Mouse (Mus musculus) neural tube, embryonic 13.5 days (tissue): ENCODE measurements around the gene Lamp1. TPM values are rescaled to one million over a fixed set of nuclear protein-coding genes. Genes with fewer than 3 reads are reported as not detected.

Experiments used
- ATAC-seq: fragments of 200-750 bp; cut with Nextera tagmentation; 2 replicates; pipeline ENCODE4 v1.8.0; 2017; ENCODE audit warnings: low read depth, mild to moderate bottlenecking, moderate TSS enrichment, moderate library complexity
- H3K27ac ChIP-seq: fragments of 300-500 bp; sonication (generic); replicated peaks from 2 replicates; pipeline ENCODE4 v1.5.1; 2015; ENCODE audit warnings: moderate library complexity, mild to moderate bottlenecking, inconsistent platforms
- H3K27me3 ChIP-seq: fragments of 300-500 bp; sonication (generic); 2 replicates; pipeline ENCODE4 v1.6.1; 2015; ENCODE audit warnings: mild to moderate bottlenecking, inconsistent platforms
- H3K36me3 ChIP-seq: fragments of 300-500 bp; sonication (generic); 2 replicates; pipeline ENCODE4 v1.6.1; 2015; ENCODE audit warnings: mild to moderate bottlenecking, inconsistent platforms
- H3K4me1 ChIP-seq: fragments of 300-500 bp; sonication (generic); replicated peaks from 2 replicates; pipeline ENCODE4 v1.6.1; 2015; ENCODE audit warnings: inconsistent platforms
- H3K4me2 ChIP-seq: fragments of 300-500 bp; sonication (generic); 2 replicates; pipeline ENCODE4 v1.6.1; 2015; ENCODE audit warnings: inconsistent platforms, mild to moderate bottlenecking, moderate library complexity
- H3K4me3 ChIP-seq: fragments of 300-500 bp; sonication (generic); 2 replicates; pipeline ENCODE4 v1.5.1; 2015; ENCODE audit warnings: mild to moderate bottlenecking, inconsistent platforms
- H3K9ac ChIP-seq: fragments of 300-500 bp; sonication (generic); 2 replicates; pipeline ENCODE4 v1.6.1; 2015; ENCODE audit warnings: moderate library complexity, mild to moderate bottlenecking, inconsistent platforms
- H3K9me3 ChIP-seq: fragments of 300-500 bp; sonication (generic); 2 replicates; pipeline ENCODE4 v1.6.1; 2016; ENCODE audit warnings: inconsistent platforms
- WGBS: fragments of 180-500 bp; shearing (Covaris S2); methylation state at CpG from one replicate; pipeline ENCODE4 v1.1.7; 2015; 5-methylcytosine and 5-hydroxymethylcytosine counted together
- polyA plus RNA-seq: library from polyadenylated mRNA; unstranded; fragments of >200 nt; fragmentation: Nextera tagmentation; extraction: Ambion mirVana; gene quantifications from 2 replicates; pipeline ENCODE4 v1.2.1, GENCODE M21; 2015

Lamp1 gene
- polyA plus RNA-seq, 1 experiment from 2014 or later = 281 TPM

DNA sequence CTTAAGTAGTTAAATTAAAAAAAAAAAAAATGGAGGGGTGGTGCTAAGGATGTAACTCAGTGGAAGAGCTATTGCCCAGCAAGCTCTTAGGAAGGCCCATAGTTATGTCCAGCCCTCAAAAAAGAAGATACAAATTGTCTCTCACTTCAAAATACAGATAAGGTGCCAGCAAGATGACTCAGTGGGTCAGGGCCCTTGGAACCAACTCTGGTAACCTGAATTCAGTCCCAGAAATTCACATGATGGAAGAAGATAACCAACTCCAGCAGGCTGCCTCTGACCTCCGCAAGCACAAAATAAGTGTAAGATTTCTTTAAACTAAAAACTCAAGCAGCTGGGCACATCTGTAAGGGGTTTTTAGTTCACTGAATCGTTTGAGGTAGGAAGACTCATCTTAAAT, 10.5 kb upstream of the Lamp1 start:
- Histone ChIP-seq H3K27ac (no peak overlapping the region), H3K4me3 (no peak overlapping the region), H3K4me2 (no peak overlapping the region), H3K27me3 (no peaks in the 10 kb centered on the region), H3K9ac (no peak overlapping the region), H3K9me3 (no peaks in the 10 kb centered on the region), H3K4me1 (no peaks in the 10 kb centered on the region), H3K36me3 (peaks cover 62% of the 10 kb centered on the region)
- ATAC-seq = no peak
- 92% methylated on average over 2 of the region's 2 CpGs for WGBS

DNA sequence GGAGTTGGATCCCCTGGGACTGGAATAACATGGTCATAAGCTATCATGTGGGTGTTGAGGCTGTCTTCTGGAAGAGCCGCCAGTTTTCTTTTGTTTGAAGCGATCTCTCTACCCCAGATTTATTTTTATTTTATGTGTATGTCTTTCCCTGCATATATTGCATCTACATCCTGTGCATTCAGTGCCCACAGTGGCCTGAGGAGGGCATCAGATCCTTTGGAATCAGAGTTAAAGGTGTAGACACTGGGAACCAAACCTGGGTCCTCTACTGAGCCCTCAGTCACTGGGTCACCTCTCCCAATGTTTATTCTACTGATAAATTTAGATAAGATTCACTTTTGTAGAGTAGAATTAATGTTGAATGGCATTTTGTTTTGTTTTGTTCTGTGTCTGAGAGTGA, 9.7 kb upstream of the Lamp1 start:
- H3K4me3 ChIP-seq = no peak overlapping the region
- no peaks in the 10 kb centered on the region for H3K9me3 ChIP-seq
- no peak for ATAC-seq
- no peaks in the 10 kb centered on the region for H3K27me3 ChIP-seq
- no peak overlapping the region for H3K27ac ChIP-seq
- 96% methylated on average over 2 of the region's 2 CpGs for WGBS
- peaks cover 59% of the 10 kb centered on the region for H3K36me3 ChIP-seq
- no peaks in the 10 kb centered on the region for H3K4me1 ChIP-seq
- H3K9ac ChIP-seq = no peak overlapping the region
- H3K4me2 ChIP-seq = no peak overlapping the region

DNA sequence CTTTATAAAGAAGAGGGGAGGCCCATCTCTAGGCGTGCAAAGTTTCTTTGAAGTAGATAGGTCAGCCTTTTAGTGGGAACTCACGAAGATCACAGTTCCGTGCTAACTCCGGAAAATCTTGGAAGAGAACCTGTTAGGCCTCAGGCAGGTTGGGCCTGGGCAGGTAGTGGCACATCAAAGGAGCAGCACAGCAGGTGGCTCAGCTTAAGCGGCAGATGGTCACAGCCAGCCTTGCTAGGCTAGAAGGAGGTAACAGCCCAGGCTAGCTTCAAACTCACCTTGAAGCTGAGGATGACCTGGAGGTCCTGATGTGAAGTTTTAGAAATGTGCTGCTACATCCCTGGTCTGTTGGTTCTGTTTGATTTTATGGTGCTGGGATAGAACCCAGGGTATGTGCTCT, 9.1 kb upstream of the Lamp1 start:
- H3K36me3 ChIP-seq = peaks cover 53% of the 10 kb centered on the region
- no peaks in the 10 kb centered on the region for H3K27me3 ChIP-seq
- H3K4me3 ChIP-seq = no peak overlapping the region
- H3K9ac ChIP-seq = no peak overlapping the region
- WGBS = 58% methylated on average over 5 of the region's 5 CpGs
- ATAC-seq = no peak
- no peaks in the 10 kb centered on the region for H3K4me1 ChIP-seq
- H3K27ac ChIP-seq = no peak overlapping the region
- H3K9me3 ChIP-seq = no peaks in the 10 kb centered on the region
- H3K4me2 ChIP-seq = no peak overlapping the region

DNA sequence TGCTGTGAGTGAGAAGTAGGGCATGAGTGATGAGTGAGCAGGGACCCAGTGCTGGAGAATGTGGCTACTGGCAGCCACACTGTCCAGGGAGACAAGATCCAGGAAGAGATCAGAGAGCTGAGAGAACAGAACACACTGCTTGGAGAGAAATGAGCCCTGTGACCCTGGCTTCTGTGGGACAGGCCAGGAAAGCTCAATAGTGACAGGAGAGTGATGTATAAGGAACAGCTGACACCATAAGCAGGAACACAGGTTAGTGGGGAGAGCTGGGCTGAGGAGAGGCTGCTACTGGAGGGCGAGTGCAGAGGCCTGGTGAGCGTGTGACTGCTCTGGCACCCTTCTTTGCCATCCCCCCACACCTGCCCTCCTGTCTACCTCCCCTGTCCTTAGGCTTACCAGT, 8.0 kb upstream of the Lamp1 start:
- Histone ChIP-seq H3K36me3 (peaks cover 43% of the 10 kb centered on the region), H3K4me1 (no peaks in the 10 kb centered on the region), H3K4me3 (no peak overlapping the region), H3K27me3 (no peaks in the 10 kb centered on the region), H3K9me3 (no peaks in the 10 kb centered on the region), H3K4me2 (no peak overlapping the region), H3K27ac (no peak overlapping the region), H3K9ac (no peak overlapping the region)
- WGBS = 88% methylated on average over 2 of the region's 2 CpGs
- no peak for ATAC-seq

DNA sequence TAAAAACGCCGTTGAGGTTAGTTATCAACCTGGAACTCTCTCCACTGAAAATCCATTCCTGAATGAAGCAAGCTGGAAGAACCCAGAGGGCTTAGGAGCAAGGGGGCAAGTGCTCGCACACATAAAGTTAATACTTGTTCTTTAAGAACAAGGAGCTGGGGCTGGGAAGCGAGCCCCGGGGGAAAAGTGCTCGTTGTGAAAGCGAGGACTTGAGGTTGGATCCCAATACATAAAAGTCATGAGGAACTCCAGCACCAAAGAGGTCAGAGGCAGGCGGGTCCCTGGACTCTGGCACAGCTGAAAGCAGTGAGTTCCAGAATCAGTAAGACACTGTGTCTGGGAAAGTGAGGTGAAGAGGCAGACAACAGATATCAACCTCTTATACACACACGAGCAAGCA, 4.9 kb upstream of the Lamp1 start:
- no peak overlapping the region for H3K4me3 ChIP-seq
- H3K36me3 ChIP-seq = peaks cover 14% of the 10 kb centered on the region
- H3K27me3 ChIP-seq = no peaks in the 10 kb centered on the region
- H3K4me1 ChIP-seq = peaks cover 5% of the 10 kb centered on the region
- ATAC-seq = no peak
- H3K9me3 ChIP-seq = no peaks in the 10 kb centered on the region
- H3K27ac ChIP-seq = no peak overlapping the region
- H3K4me2 ChIP-seq = no peak overlapping the region
- WGBS = 81% methylated on average over 9 of the region's 9 CpGs
- H3K9ac ChIP-seq = no peak overlapping the region

GRCm38 (mm10) chr8:13155358-13155757, 3.6 kb upstream of the Lamp1 start:
- Histone ChIP-seq H3K9me3 (no peaks in the 10 kb centered on the region), H3K4me1 (peaks cover 13% of the 10 kb centered on the region), H3K9ac (no peak overlapping the region), H3K27ac (no peak overlapping the region), H3K4me2 (no peak overlapping the region), H3K36me3 (peaks cover 5% of the 10 kb centered on the region; the same call in 1 of the 2 replicates), H3K4me3 (no peak overlapping the region), H3K27me3 (no peaks in the 10 kb centered on the region)
- WGBS = 73% methylated on average over 9 of the region's 9 CpGs
- ATAC-seq = no peak

DNA sequence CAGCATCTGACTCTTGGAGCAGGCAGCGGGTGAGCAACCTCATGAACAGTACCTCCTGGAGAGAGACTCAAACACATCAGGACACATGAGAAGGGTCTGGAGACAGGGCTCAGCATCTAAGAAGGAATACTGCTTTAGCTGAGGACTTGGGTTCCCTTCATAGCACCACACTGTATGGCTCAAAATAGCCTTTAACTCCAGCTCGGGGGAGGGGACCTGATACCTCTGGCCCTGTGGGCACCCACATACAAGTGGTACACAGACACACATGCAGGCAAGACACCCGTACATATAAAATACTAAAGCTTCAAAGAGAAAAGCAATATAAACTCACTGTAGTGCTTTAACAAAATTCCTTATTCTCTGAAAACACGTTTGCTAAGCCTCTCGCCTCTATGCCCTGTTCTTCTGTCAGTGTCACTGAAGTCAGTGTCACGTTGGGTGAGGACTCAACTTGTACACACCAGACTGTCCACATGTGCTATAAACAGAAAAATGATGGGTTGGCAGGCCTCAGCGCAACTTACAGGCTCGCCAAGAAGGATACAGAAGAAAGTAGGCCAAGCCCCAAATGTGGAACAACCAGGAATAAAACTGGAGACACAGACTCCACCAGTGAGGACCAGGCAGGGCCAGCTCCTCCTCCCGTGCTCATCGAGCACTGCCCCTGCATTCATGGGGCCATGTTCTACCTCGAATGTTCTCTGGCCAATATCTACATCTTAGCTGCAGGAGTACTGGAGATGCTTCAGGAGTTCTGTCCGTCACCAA, 2.4 kb upstream of the Lamp1 start:
- no peaks in the 10 kb centered on the region for H3K27me3 ChIP-seq
- H3K9me3 ChIP-seq = no peaks in the 10 kb centered on the region
- no peak overlapping the region for H3K9ac ChIP-seq
- H3K4me1 ChIP-seq = peaks cover 24% of the 10 kb centered on the region
- 75% methylated on average over 12 of the region's 12 CpGs for WGBS
- H3K4me3 ChIP-seq = no peak overlapping the region
- peaks cover 5% of the 10 kb centered on the region; the same call in 1 of the 2 replicates for H3K36me3 ChIP-seq
- no peak overlapping the region for H3K4me2 ChIP-seq
- H3K27ac ChIP-seq = no peak overlapping the region
- no peak for ATAC-seq

- H3K4me2 ChIP-seq = peak overlapping the region; percentile 95
- peak overlapping the region; percentile 100 for H3K4me3 ChIP-seq
- no peaks in the 10 kb centered on the region for H3K36me3 ChIP-seq
- WGBS = 2% methylated on average over 37 of the region's 49 CpGs
- H3K27me3 ChIP-seq = no peaks in the 10 kb centered on the region
- no peaks in the 10 kb centered on the region for H3K9me3 ChIP-seq
- peaks cover 36% of the 10 kb centered on the region for H3K4me1 ChIP-seq
- peak overlapping the region; percentile 99 for H3K9ac ChIP-seq
- H3K27ac ChIP-seq = peak overlapping the region; percentile 76
- ATAC-seq = peak; percentile 61
Measured at GRCm38 (mm10) chr8:13159377-13159881, 468 bp downstream of the Lamp1 start.

GRCm38 (mm10) chr8:13160691-13161090, 1.7 kb downstream of the Lamp1 start:
- Histone ChIP-seq H3K9ac (peak overlapping the region; percentile 99), H3K9me3 (no peaks in the 10 kb centered on the region), H3K36me3 (no peaks in the 10 kb centered on the region), H3K4me3 (peak overlapping the region; percentile 100), H3K27me3 (no peaks in the 10 kb centered on the region), H3K4me1 (peaks cover 36% of the 10 kb centered on the region), H3K27ac (no peak overlapping the region), H3K4me2 (peak overlapping the region; percentile 95)
- WGBS = 85% methylated on average over 3 of the region's 3 CpGs
- no peak for ATAC-seq

GRCm38 (mm10) chr8:13162098-13162497, 3.1 kb downstream of the Lamp1 start:
- H3K36me3 ChIP-seq = peaks cover 6% of the 10 kb centered on the region
- no peak overlapping the region for H3K4me3 ChIP-seq
- 82% methylated on average over 6 of the region's 6 CpGs for WGBS
- H3K4me2 ChIP-seq = no peak overlapping the region
- ATAC-seq = no peak
- H3K27ac ChIP-seq = no peak overlapping the region
- H3K9ac ChIP-seq = peak overlapping the region; percentile 26; the same call in 1 of the 2 replicates
- no peaks in the 10 kb centered on the region for H3K27me3 ChIP-seq
- H3K9me3 ChIP-seq = no peaks in the 10 kb centered on the region
- H3K4me1 ChIP-seq = peaks cover 36% of the 10 kb centered on the region

GRCm38 (mm10) chr8:13163563-13163962, 4.6 kb downstream of the Lamp1 start:
- Histone ChIP-seq H3K4me3 (no peak overlapping the region), H3K27me3 (no peaks in the 10 kb centered on the region), H3K9me3 (no peaks in the 10 kb centered on the region), H3K36me3 (peaks cover 20% of the 10 kb centered on the region), H3K4me2 (no peak overlapping the region), H3K9ac (no peak overlapping the region), H3K27ac (no peak overlapping the region), H3K4me1 (peaks cover 33% of the 10 kb centered on the region)
- ATAC-seq = no peak
- 95% methylated on average over 1 of the region's 1 CpGs for WGBS

DNA sequence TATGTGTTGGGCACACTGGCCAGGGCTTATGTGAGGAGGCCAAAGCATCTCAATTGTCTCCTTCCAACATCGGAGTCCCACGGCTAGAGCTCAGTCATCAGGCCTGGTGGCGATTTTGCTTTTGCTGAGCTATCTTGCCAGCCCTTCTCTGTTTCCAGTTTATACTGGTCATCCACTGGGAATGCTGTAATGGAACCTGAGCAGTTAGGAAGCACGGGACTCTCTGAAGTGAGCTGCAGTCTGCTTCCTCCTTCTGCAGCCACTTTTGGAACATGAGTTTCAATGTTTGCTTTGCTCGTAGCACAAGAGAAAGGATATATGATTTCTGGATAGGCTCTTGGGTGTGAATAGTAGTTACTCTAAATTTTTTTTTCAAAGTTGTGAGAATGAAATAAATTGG, 5.4 kb downstream of the Lamp1 start:
- peaks cover 31% of the 10 kb centered on the region for H3K4me1 ChIP-seq
- H3K9ac ChIP-seq = no peak overlapping the region
- H3K9me3 ChIP-seq = no peaks in the 10 kb centered on the region
- H3K4me2 ChIP-seq = no peak overlapping the region
- H3K27me3 ChIP-seq = no peaks in the 10 kb centered on the region
- no peak for ATAC-seq
- peaks cover 28% of the 10 kb centered on the region for H3K36me3 ChIP-seq
- WGBS = 82% methylated on average over 5 of the region's 5 CpGs
- no peak overlapping the region for H3K4me3 ChIP-seq
- H3K27ac ChIP-seq = no peak overlapping the region

GRCm38 (mm10) chr8:13170510-13170909, 11.5 kb downstream of the Lamp1 start:
- no peaks in the 10 kb centered on the region for H3K27me3 ChIP-seq
- no peak overlapping the region for H3K4me3 ChIP-seq
- 80% methylated on average over 1 of the region's 1 CpGs for WGBS
- no peak overlapping the region for H3K9ac ChIP-seq
- H3K9me3 ChIP-seq = no peaks in the 10 kb centered on the region
- H3K27ac ChIP-seq = no peak overlapping the region
- H3K4me1 ChIP-seq = no peaks in the 10 kb centered on the region
- peaks cover 89% of the 10 kb centered on the region for H3K36me3 ChIP-seq
- ATAC-seq = no peak
- H3K4me2 ChIP-seq = no peak overlapping the region
